Mouse (Mus musculus): Measurements from ENCODE around the gene Azin2.

Azin2 gene

GRCm38 (mm10) chr4:128976577-128976976 is 14.3 kb upstream of the Azin2 start:
- DNase-seq: no peak

- no peak for DNase-seq
These were observed 12.4 kb upstream of the Azin2 start for GRCm38 (mm10) chr4:128974677-128975076.

GRCm38 (mm10) chr4:128971065-128971694 is 8.9 kb upstream of the Azin2 start:
- peak; percentile 91 for DNase-seq

GRCm38 (mm10) chr4:128970417-128970807 is 8.2 kb upstream of the Azin2 start:
- DNase-seq: peak; percentile 58

GRCm38 (mm10) chr4:128969607-128970416 is 7.6 kb upstream of the Azin2 start:
- DNase-seq: no peak

GRCm38 (mm10) chr4:128969081-128969480 is 6.8 kb upstream of the Azin2 start:
- peak; percentile 94 for DNase-seq

- no peak for DNase-seq
These were observed 4.5 kb upstream of the Azin2 start for GRCm38 (mm10) chr4:128966751-128967150.

GRCm38 (mm10) chr4:128962926-128963290 is 666 bp upstream of the Azin2 start:
- DNase-seq: no peak

- no peak for DNase-seq
These were observed 777 bp downstream of the Azin2 start for GRCm38 (mm10) chr4:128961301-128962028.

- DNase-seq: no peak
These were observed 2.6 kb downstream of the Azin2 start for GRCm38 (mm10) chr4:128959676-128960075.

GRCm38 (mm10) chr4:128958849-128959248 is 3.4 kb downstream of the Azin2 start:
- DNase-seq: no peak

- no peak for DNase-seq
These were observed 4.1 kb downstream of the Azin2 start for GRCm38 (mm10) chr4:128958156-128958555.

GRCm38 (mm10) chr4:128957155-128957911 is 4.9 kb downstream of the Azin2 start:
- DNase-seq: peak; percentile 70

GRCm38 (mm10) chr4:128953851-128954250 is 8.4 kb downstream of the Azin2 start:
- DNase-seq: no peak

- DNase-seq: peak; percentile 61
These were observed 11.8 kb downstream of the Azin2 start for GRCm38 (mm10) chr4:128950461-128950860.

- peak; percentile 50 for DNase-seq
These were observed 12.7 kb downstream of the Azin2 start for GRCm38 (mm10) chr4:128949470-128950005.

GRCm38 (mm10) chr4:128948137-128948674 is 14.0 kb downstream of the Azin2 start:
- DNase-seq: peak; percentile 77

GRCm38 (mm10) chr4:128947326-128947933 is 14.8 kb downstream of the Azin2 start:
- DNase-seq: peak; percentile 9

- no peak for DNase-seq
These were observed 15.5 kb downstream of the Azin2 start for GRCm38 (mm10) chr4:128946736-128947135.

- DNase-seq: no peak
These were observed 19.9 kb downstream of the Azin2 start for GRCm38 (mm10) chr4:128942346-128942745.

GRCm38 (mm10) chr4:128935595-128935994 is 26.6 kb downstream of the Azin2 start:
- no peak for DNase-seq

- DNase-seq: no peak
These were observed 29.5 kb downstream of the Azin2 start for GRCm38 (mm10) chr4:128932783-128933182.
